Mouse (Mus musculus): ENCODE measurements around the gene Cks2. TPM values are rescaled to one million over a fixed set of nuclear protein-coding genes. Genes with fewer than 3 reads are reported as not detected.
A peak's percentile ranks its signal among the peaks of the same experiment; 100 is the strongest.
"Not testable (repeated sequence)": the region's sequence is repeated elsewhere in the genome, so short reads cannot be mapped to it uniquely, and the experiment has no call there.

Cks2 gene
- polyA plus RNA-seq, 1 experiment = 4.4 TPM

DNA sequence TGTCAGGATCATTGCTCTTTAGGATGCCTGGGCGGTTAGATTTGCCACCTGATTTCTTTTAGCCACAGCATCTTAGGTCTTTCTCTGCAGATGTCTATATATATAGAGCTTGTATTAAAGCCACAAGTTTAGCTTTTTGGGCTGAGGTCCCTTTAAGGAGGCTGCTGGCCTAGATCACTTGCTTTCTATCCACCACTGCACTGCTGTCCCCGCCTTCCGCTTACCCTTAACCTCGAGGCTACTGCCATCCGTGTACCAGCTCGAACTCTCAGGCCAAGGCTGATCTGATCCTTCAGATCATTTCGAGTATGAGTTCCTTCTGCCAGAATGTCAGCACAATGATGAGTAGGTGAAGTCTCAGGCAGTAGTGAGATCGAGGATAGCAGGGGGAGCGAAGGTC lies 9.6 kb upstream of the Cks2 start:
- not testable (repeated sequence) for DNase-seq (ENCODE audit: extremely low spot score in 1 of 2, low spot score in 1 of 2)

- no peak for DNase-seq (ENCODE audit: extremely low spot score in 1 of 2, low spot score in 1 of 2)
Measured at GRCm38 (mm10) chr13:51638958-51639357, 6.1 kb upstream of the Cks2 start.

DNA sequence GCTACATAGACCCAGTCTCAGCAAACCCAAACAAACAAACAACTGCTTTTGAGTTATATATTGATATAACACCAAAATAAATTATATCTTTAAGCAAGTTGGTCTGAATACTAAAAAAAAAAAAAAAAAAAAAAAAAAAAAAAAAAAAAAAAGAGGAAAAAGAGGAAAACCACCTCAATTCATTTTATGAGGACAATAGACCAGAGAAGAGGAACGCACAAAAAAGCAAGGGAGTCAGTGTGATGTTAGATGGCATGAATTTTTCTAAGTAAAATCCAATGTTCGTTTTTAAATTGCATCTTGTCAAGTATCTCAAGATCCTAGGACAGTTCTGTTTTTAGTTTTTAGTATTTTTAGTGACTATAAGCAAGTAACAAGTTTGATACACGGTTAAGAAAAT lies 3.6 kb upstream of the Cks2 start:
- DNase-seq (ENCODE audit: extremely low spot score in 1 of 2, low spot score in 1 of 2) = no peak

DNA sequence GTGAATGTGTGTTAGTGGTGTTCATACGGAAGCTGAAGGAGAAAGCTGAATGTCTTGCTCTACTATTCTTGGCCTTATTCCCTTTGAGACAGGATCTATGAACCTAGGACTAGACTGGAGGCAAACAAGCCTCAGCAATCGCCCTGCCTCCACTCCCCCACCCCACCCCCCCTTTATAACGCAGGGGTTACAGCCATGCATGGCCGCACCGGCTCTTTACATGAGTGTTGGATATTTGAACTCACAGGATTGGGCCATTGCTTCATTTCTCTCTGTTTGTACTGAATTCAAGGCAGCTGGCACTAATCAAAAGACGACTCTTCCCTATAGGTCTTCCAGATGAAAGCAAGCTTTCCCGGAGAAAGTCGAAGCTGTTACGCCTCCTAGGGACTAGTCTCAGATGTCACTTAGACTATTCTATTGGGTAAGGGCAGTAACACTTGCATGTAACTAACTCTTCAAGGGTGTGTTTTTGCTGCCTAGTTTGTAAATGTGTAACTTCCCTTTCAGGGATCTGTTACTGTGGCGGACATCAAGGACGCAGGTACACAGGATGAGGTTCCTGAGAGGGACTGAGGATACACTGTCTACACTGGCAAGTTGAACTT lies 2.8 kb upstream of the Cks2 start:
- DNase-seq (ENCODE audit: extremely low spot score in 1 of 2, low spot score in 1 of 2) = no peak

DNA sequence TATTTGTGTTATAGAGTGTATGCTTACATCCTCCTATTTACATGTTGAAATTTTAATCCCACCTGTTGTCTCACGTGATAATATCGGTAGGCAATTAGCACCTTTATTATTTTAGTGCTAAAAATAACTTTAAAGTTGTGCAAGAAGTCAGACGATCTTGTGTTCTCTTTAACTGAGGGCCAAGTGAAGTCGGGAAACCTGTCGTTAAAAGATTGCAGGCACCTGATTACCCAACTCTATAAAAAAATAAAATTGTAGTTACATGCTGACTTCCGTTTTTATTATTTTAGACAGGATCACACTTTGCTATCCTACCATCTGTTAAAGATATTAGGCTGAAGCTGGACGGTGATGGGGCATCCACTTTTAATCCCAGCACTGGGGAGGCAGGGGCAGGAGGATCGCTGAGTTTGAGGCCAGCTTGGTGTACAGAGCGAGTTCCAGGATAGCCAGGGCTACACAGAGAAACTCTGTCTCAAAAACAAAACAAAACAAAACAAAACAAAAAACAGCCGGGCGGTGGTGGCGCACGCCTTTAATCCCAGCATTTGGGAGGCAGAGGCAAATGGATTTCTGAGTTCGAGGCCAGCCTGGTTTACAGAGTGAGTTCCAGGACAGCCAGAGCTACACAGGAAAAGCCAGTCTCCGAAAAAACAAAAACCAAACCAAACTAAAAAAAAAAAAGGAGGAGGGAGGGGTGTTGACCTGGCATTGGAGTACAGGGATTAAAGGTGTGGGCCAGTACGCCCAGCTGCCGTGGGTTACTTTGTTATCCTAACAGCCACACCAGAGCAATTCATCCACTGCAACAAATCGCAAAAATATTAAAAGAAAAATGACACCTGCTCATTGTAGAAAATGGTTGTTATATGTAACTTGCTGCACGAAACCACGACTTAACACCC lies 856 bp upstream of the Cks2 start:
- no peak for DNase-seq (ENCODE audit: extremely low spot score in 1 of 2, low spot score in 1 of 2)

- no peak for DNase-seq (ENCODE audit: extremely low spot score in 1 of 2, low spot score in 1 of 2)
Measured at GRCm38 (mm10) chr13:51645872-51646271, 840 bp downstream of the Cks2 start.

DNA sequence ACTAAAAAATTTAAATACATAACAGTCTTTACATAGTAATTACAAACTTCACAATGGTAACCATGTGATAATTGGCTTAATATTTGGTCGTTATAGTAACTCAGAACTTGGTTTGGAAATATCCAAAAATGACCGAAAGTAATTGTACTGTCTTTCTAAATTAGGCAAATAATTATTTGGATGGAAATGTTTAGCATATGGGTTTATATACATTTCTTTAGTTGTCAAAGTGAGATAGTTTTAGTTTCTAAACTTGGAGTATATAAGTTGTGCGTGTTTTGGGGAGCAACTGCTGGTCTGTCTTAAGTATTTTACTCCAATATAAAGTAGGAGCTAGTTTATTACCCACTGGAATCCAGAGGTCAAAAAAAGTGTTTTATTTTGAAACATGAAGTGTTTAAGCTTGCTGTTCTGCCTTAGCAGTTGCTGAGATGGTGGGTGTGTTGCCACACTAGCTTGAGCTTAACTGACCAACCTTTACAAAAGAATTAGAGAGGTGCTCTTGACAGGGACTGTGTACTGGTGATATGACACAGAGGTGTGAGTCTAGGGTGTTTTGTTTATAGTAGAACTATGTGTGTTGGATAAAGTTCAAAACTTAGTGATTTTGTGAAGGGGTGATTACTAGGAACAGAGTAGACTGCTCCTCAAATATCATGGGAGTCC lies 1.5 kb downstream of the Cks2 start:
- DNase-seq (ENCODE audit: extremely low spot score in 1 of 2, low spot score in 1 of 2) = no peak

DNA sequence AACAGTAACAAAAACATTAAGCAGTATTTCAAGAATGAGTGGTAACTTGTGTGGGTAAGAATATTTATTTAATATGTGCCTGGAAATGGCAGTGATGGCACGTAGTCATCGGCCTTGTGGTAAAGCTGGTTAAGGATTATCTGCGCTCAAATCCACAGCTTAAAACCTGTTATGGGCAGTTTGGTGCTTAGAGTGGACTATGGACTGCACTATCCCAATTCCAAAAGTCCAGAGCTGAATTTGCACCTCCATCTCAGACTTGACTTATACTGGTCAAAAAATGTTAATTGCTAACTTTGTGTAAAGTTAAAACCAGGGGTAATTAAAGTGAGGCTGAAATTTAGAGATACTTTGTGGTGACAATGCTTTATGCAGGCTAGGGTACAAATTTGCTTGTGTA lies 2.7 kb downstream of the Cks2 start:
- DNase-seq (ENCODE audit: extremely low spot score in 1 of 2, low spot score in 1 of 2) = no peak

- no peak for DNase-seq (ENCODE audit: extremely low spot score in 1 of 2, low spot score in 1 of 2)
Measured at GRCm38 (mm10) chr13:51648237-51648636, 3.2 kb downstream of the Cks2 start.

- DNase-seq (ENCODE audit: extremely low spot score in 1 of 2, low spot score in 1 of 2) = no peak
Measured at GRCm38 (mm10) chr13:51649740-51650139, 4.7 kb downstream of the Cks2 start.

GRCm38 (mm10) chr13:51651408-51652064 lies 6.5 kb downstream of the Cks2 start, which contains the start of gene Secisbp2:
Gene Secisbp2 (plus strand): TSS chr13:51651697.
- peak; percentile 85 to 96 for DNase-seq (ENCODE audit: extremely low spot score in 1 of 2, low spot score in 1 of 2)

DNA sequence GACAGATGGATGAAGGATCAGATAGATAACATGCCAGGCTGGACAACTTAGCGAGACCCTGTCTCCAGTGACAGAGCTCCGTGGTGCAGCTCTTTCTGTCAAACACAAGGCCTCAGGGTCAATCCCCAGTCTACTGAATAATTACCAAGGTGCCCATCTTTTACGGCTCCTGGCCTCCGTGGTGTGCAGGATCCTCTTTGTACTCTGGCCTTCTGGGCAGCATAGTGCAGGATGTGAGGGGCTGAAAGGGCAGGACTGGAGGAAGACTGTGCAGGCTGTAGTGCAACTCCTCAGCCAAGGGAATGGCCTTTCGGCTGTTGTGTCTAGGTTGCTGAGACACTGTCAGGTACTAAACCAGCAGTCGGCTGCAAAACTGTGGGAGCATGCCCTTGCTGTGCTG lies 8.1 kb downstream of the Cks2 start:
- DNase-seq (ENCODE audit: extremely low spot score in 1 of 2, low spot score in 1 of 2) = no peak

DNA sequence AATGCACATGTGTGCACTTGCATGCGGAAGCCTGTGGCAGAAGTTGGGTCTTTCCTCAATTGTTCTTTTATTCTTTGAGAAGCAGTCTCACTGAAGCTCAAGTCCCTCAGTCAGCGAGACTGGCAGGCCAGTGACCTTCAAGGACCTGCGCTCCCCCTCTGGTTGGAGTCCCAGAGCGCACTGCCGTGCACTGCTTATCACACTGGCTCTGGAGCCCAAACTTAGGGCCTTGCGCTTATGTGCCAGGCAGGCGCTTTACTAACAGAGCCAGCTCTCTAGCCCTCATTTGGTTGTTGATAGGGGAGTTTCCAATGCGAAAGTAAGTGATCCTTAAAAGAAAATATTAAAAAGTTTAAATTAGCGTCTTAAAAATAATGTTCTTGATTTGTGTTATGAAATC lies 8.9 kb downstream of the Cks2 start:
- no peak for DNase-seq (ENCODE audit: extremely low spot score in 1 of 2, low spot score in 1 of 2)

DNA sequence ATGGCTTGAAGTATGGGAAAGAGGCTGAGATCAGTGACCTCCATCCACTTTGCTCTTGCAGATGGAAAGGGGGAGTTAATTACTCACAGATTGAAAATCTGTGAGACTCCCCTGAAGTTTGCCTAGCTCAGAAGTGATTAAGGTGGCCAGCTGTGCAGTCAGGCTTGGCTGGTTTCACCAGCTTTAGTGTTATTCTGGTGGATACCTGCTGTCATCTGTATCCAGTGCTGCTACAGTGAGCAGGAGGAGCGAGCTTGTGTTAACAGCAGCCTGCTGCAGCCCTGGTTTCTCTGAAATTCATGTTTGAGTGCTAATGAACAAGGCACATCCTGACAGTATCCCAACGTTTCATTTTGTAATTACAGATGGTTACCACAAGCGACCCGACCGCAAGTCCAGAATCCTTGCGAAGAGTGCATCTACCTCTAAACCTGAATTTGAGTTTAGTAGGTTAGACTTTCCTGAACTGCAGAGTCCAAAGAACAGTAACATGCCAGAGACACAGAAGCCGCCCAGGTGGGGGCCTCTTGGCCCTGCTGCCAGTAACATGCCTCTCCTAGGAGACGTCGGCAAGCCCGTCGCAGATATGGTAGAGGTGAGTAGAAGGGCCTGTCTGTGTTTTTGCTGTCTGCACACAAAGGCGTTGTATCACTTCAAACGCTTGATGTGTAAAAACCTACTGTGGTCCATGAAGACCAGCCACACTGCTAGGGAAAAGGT lies 11.6 kb downstream of the Cks2 start:
- DNase-seq (ENCODE audit: extremely low spot score in 1 of 2, low spot score in 1 of 2) = no peak

DNA sequence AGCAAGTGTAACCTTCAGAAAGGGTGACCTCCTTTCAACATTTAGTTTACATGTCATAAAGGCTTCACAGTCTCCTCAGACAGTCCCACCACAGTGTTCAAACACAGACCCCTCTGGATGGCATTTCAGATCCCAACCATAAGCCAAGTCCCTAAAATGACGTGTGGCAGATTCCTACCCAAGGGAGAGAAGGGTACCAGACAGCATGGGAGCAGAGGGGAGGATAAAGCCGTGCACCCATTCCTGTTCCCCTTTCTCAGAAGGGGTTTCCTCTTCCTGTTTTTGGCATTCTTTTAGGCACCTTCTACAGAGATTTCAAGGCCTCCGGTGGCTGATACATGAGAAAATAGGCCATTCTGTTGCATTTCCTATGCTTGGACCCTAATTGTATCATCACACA lies 13.1 kb downstream of the Cks2 start:
- no peak for DNase-seq (ENCODE audit: extremely low spot score in 1 of 2, low spot score in 1 of 2)

- DNase-seq (ENCODE audit: extremely low spot score in 1 of 2, low spot score in 1 of 2) = no peak
Measured at GRCm38 (mm10) chr13:51659573-51659972, 14.5 kb downstream of the Cks2 start.

DNA sequence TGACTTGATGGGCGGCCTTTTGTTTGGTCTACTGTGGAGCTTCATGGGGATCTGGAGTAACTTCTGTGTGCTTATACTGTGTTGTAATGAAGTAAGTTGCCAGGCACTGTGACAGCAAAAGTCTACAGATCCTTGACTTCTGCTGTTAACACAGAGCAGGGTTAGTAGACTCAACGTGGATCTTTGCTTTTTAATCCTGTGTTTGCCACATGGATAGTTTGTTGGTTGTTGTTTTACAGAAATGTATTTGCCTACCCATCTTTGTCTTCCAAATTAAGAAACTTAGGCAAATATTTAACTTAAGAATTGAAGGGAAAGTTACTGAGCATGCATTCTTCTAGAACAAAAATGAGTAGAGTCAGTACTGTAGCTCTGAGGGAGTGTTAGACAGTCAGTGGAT lies 18.5 kb downstream of the Cks2 start:
- no peak for DNase-seq (ENCODE audit: extremely low spot score in 1 of 2, low spot score in 1 of 2)

DNA sequence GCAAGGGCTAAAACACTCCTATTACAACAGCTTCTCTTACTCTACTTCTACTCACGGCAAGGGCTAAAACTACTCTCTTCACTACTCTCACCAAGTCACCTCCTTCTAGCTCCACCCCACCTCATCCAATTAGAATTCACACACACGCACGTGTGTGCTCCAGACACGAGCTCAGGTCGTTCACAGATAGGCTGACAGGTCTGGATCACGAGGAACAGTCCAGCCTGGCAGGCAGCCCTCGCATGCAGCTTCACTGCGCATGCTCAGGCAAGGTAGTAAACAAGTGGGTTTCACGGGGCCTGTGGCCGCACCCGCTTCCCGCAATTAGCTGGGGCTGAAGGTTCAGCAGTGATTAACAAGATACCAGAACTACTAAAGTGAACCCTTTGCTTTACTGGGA lies 23.2 kb downstream of the Cks2 start:
- not testable (repeated sequence) for DNase-seq (ENCODE audit: extremely low spot score in 1 of 2, low spot score in 1 of 2)

GRCm38 (mm10) chr13:51676641-51677040 lies 31.6 kb downstream of the Cks2 start:
- DNase-seq (ENCODE audit: extremely low spot score in 1 of 2, low spot score in 1 of 2) = no peak

- DNase-seq (ENCODE audit: extremely low spot score in 1 of 2, low spot score in 1 of 2) = no peak
Measured at GRCm38 (mm10) chr13:51677041-51677440, 32.0 kb downstream of the Cks2 start.

Measured in frontal cortex, adult 2 months (tissue).